Mouse (Mus musculus) liver, embryonic 12.5 days (tissue): ENCODE results near the gene Rtn3. TPM values are rescaled to one million over a fixed set of nuclear protein-coding genes. Genes with fewer than 3 reads are reported as not detected.
A peak's percentile ranks its signal among the peaks of the same experiment; 100 is the strongest.

Experiments
- ATAC-seq: fragments of 200-750 bp; cut with Nextera tagmentation; 2 replicates; pipeline ENCODE4 v1.8.0; 2017; ENCODE audit warnings: moderate number of reproducible peaks, mild to moderate bottlenecking, moderate library complexity
- H3K27ac ChIP-seq: fragments of 300-500 bp; sonication (generic); 2 replicates; pipeline ENCODE4 v1.5.1; 2016; ENCODE audit warnings: mild to moderate bottlenecking
- H3K27me3 ChIP-seq: fragments of 300-500 bp; sonication (generic); replicated peaks from 2 replicates; pipeline ENCODE4 v1.6.1; 2016; ENCODE audit warnings: mild to moderate bottlenecking, moderate library complexity
- H3K36me3 ChIP-seq: fragments of 300-500 bp; sonication (generic); 2 replicates; pipeline ENCODE4 v1.6.1; 2016; ENCODE audit warnings: mild to moderate bottlenecking, moderate library complexity
- H3K4me1 ChIP-seq: fragments of 300-500 bp; sonication (generic); 2 replicates; pipeline ENCODE4 v1.6.1; 2016
- H3K4me2 ChIP-seq: fragments of 300-500 bp; sonication (generic); 2 replicates; pipeline ENCODE4 v1.6.1; 2016; ENCODE audit warnings: mild to moderate bottlenecking, moderate library complexity
- H3K4me3 ChIP-seq: fragments of 300-500 bp; sonication (generic); 2 replicates; pipeline ENCODE4 v1.5.1; 2016; ENCODE audit warnings: mild to moderate bottlenecking, moderate library complexity
- H3K9ac ChIP-seq: fragments of 300-500 bp; sonication (generic); 2 replicates; pipeline ENCODE4 v1.6.1; 2016; ENCODE audit warnings: mild to moderate bottlenecking, moderate library complexity
- H3K9me3 ChIP-seq: fragments of 300-500 bp; sonication (generic); replicated peaks from 2 replicates; pipeline ENCODE4 v1.6.1; 2016; ENCODE audit warnings: mild to moderate bottlenecking, moderate library complexity
- WGBS: fragments of 180-500 bp; shearing (Covaris S2); methylation state at CpG from one replicate; pipeline ENCODE4 v1.1.7; 2016; ENCODE audit not compliant: insufficient replicate concordance; 5-methylcytosine and 5-hydroxymethylcytosine counted together
- polyA plus RNA-seq: library from polyadenylated mRNA; unstranded; fragments of >200 nt; fragmentation: Nextera tagmentation; extraction: Ambion mirVana; gene quantifications from 2 replicates; pipeline ENCODE4 v1.2.1, GENCODE M21; 2016

The Rtn3 gene
- polyA plus RNA-seq, 1 experiment from 2014 or later, result 83.1 TPM

GRCm38 (mm10) chr19:7436061-7436970 is 46.8 kb downstream of the Rtn3 start:
- H3K36me3 ChIP-seq, result peaks cover 47% of the 10 kb centered on the region
- no peak for ATAC-seq
- WGBS, result 70% methylated on average over 5 of the region's 5 CpGs

GRCm38 (mm10) chr19:7434887-7435286 is 48.2 kb downstream of the Rtn3 start:
- Histone ChIP-seq H3K4me3 (no peak overlapping the region), H3K4me2 (no peak overlapping the region), H3K27me3 (no peaks in the 10 kb centered on the region), H3K27ac (no peak overlapping the region), H3K36me3 (peaks cover 59% of the 10 kb centered on the region), H3K9me3 (no peaks in the 10 kb centered on the region), H3K4me1 (no peaks in the 10 kb centered on the region), H3K9ac (no peak overlapping the region)
- 83% methylated on average over 2 of the region's 2 CpGs for whole genome bisulfite sequencing
- ATAC-seq, result no peak

More at GRCm38 (mm10) chr19:7436061-7436970, 46.8 kb downstream of the Rtn3 start:
- Histone ChIP-seq H3K4me2 (no peak overlapping the region), H3K4me3 (no peak overlapping the region), H3K9me3 (no peaks in the 10 kb centered on the region), H3K27ac (no peak overlapping the region), H3K4me1 (peaks cover 4% of the 10 kb centered on the region; the same call in 1 of the 2 replicates), H3K9ac (no peak overlapping the region), H3K27me3 (no peaks in the 10 kb centered on the region)

GRCm38 (mm10) chr19:7425398-7425775 is 57.7 kb downstream of the Rtn3 start:
- ATAC-seq, result no peak
- WGBS, result 57% methylated on average over 3 of the region's 3 CpGs
- no peak overlapping the region for H3K4me2 ChIP-seq
- no peaks in the 10 kb centered on the region for H3K9me3 ChIP-seq
- no peak overlapping the region for H3K27ac ChIP-seq
- H3K27me3 ChIP-seq, result peaks cover 26% of the 10 kb centered on the region
- H3K9ac ChIP-seq, result no peak overlapping the region
- H3K4me1 ChIP-seq, result peaks cover 32% of the 10 kb centered on the region
- H3K4me3 ChIP-seq, result no peak overlapping the region
- H3K36me3 ChIP-seq, result peaks cover 93% of the 10 kb centered on the region

- WGBS, result 76% methylated on average over 8 of the region's 8 CpGs
- Histone ChIP-seq H3K4me3 (no peak overlapping the region), H3K4me1 (peaks cover 38% of the 10 kb centered on the region), H3K27me3 (peaks cover 26% of the 10 kb centered on the region), H3K9me3 (no peaks in the 10 kb centered on the region), H3K36me3 (peaks cover 96% of the 10 kb centered on the region), H3K27ac (no peak overlapping the region), H3K4me2 (no peak overlapping the region), H3K9ac (no peak overlapping the region)
- no peak for ATAC-seq
Measured at GRCm38 (mm10) chr19:7424590-7425397, 58.3 kb downstream of the Rtn3 start.

GRCm38 (mm10) chr19:7424131-7424530 is 59.0 kb downstream of the Rtn3 start:
- H3K9ac ChIP-seq, result no peak overlapping the region
- H3K27me3 ChIP-seq, result peaks cover 26% of the 10 kb centered on the region
- 81% methylated on average over 7 of the region's 7 CpGs for WGBS
- H3K27ac ChIP-seq, result no peak overlapping the region
- peaks cover 45% of the 10 kb centered on the region for H3K4me1 ChIP-seq
- peaks cover 91% of the 10 kb centered on the region for H3K36me3 ChIP-seq
- no peak for ATAC-seq
- no peak overlapping the region for H3K4me3 ChIP-seq
- H3K4me2 ChIP-seq, result no peak overlapping the region
- no peaks in the 10 kb centered on the region for H3K9me3 ChIP-seq

- no peak overlapping the region for H3K9ac ChIP-seq
- H3K4me3 ChIP-seq, result no peak overlapping the region
- H3K27ac ChIP-seq, result no peak overlapping the region
- peaks cover 50% of the 10 kb centered on the region for H3K4me1 ChIP-seq
- H3K4me2 ChIP-seq, result peak overlapping the region; percentile 43; the same call in 1 of the 2 replicates
- H3K9me3 ChIP-seq, result no peaks in the 10 kb centered on the region
- 77% methylated on average over 16 of the region's 16 CpGs for WGBS
- H3K36me3 ChIP-seq, result peaks cover 87% of the 10 kb centered on the region
- peak; percentile 23; the same call in 1 of the 2 replicates for ATAC-seq
- H3K27me3 ChIP-seq, result peaks cover 26% of the 10 kb centered on the region
Measured at GRCm38 (mm10) chr19:7423656-7424030, 59.4 kb downstream of the Rtn3 start.

GRCm38 (mm10) chr19:7423028-7423655 is 59.9 kb downstream of the Rtn3 start:
- 0 out of 2 replicates have a peak overlapping the region, but pooled peaks have one; percentile 4 for H3K4me3 ChIP-seq
- H3K4me1 ChIP-seq, result peaks cover 55% of the 10 kb centered on the region
- no peaks in the 10 kb centered on the region for H3K9me3 ChIP-seq
- no peak overlapping the region for H3K9ac ChIP-seq
- 68% methylated on average over 51 of the region's 51 CpGs for WGBS
- peaks cover 82% of the 10 kb centered on the region for H3K36me3 ChIP-seq
- H3K27me3 ChIP-seq, result peaks cover 26% of the 10 kb centered on the region
- peak; percentile 36; the same call in 1 of the 2 replicates for ATAC-seq
- H3K4me2 ChIP-seq, result peak overlapping the region; percentile 43
- H3K27ac ChIP-seq, result no peak overlapping the region

GRCm38 (mm10) chr19:7422656-7423027 is 60.4 kb downstream of the Rtn3 start:
- Histone ChIP-seq H3K36me3 (peaks cover 77% of the 10 kb centered on the region), H3K27ac (no peak overlapping the region), H3K4me3 (0 out of 2 replicates have a peak overlapping the region, but pooled peaks have one; percentile 4)

GRCm38 (mm10) chr19:7421602-7422591 is 61.2 kb downstream of the Rtn3 start:
- H3K4me2 ChIP-seq, result peak overlapping the region; percentile 43
- H3K36me3 ChIP-seq, result peaks cover 69% of the 10 kb centered on the region
- H3K9me3 ChIP-seq, result no peaks in the 10 kb centered on the region
- ATAC-seq, result no peak
- H3K4me3 ChIP-seq, result 0 out of 2 replicates have a peak overlapping the region, but pooled peaks have one; percentile 15
- H3K27ac ChIP-seq, result no peak overlapping the region; the same call in 1 of the 2 replicates
- H3K4me1 ChIP-seq, result peaks cover 62% of the 10 kb centered on the region
- 61% methylated on average over 46 of the region's 48 CpGs for WGBS
- H3K27me3 ChIP-seq, result peaks cover 31% of the 10 kb centered on the region
- H3K9ac ChIP-seq, result no peak overlapping the region; the same call in 1 of the 2 replicates

More at GRCm38 (mm10) chr19:7422656-7423027, 60.4 kb downstream of the Rtn3 start:
- Histone ChIP-seq H3K27me3 (peaks cover 26% of the 10 kb centered on the region), H3K9ac (no peak overlapping the region), H3K4me1 (peaks cover 60% of the 10 kb centered on the region), H3K4me2 (peak overlapping the region; percentile 43), H3K9me3 (no peaks in the 10 kb centered on the region)
- ATAC-seq, result no peak
- 44% methylated on average over 35 of the region's 35 CpGs for WGBS

GRCm38 (mm10) chr19:7420841-7421601 is 62.1 kb downstream of the Rtn3 start:
- no peak overlapping the region for H3K27ac ChIP-seq
- H3K9me3 ChIP-seq, result no peaks in the 10 kb centered on the region
- peaks cover 39% of the 10 kb centered on the region for H3K27me3 ChIP-seq
- H3K36me3 ChIP-seq, result peaks cover 61% of the 10 kb centered on the region
- no peak overlapping the region for H3K4me3 ChIP-seq
- H3K9ac ChIP-seq, result no peak overlapping the region
- no peak for ATAC-seq
- peaks cover 71% of the 10 kb centered on the region for H3K4me1 ChIP-seq
- 80% methylated on average over 27 of the region's 27 CpGs for WGBS
- H3K4me2 ChIP-seq, result no peak overlapping the region
